Mouse (Mus musculus) neural tube, embryonic 13.5 days (tissue): ENCODE measurements around the gene Vmn1r15. TPM values are rescaled to one million over a fixed set of nuclear protein-coding genes. Genes with fewer than 3 reads are reported as not detected.

ENCODE experiments used
- ATAC-seq: fragments of 200-750 bp; cut with Nextera tagmentation; 2 replicates; pipeline ENCODE4 v1.8.0; 2017; ENCODE audit warnings: low read depth, mild to moderate bottlenecking, moderate TSS enrichment, moderate library complexity
- H3K27ac ChIP-seq: fragments of 300-500 bp; sonication (generic); replicated peaks from 2 replicates; pipeline ENCODE4 v1.5.1; 2015; ENCODE audit warnings: moderate library complexity, mild to moderate bottlenecking, inconsistent platforms
- H3K27me3 ChIP-seq: fragments of 300-500 bp; sonication (generic); 2 replicates; pipeline ENCODE4 v1.6.1; 2015; ENCODE audit warnings: mild to moderate bottlenecking, inconsistent platforms
- H3K36me3 ChIP-seq: fragments of 300-500 bp; sonication (generic); 2 replicates; pipeline ENCODE4 v1.6.1; 2015; ENCODE audit warnings: mild to moderate bottlenecking, inconsistent platforms
- H3K4me1 ChIP-seq: fragments of 300-500 bp; sonication (generic); replicated peaks from 2 replicates; pipeline ENCODE4 v1.6.1; 2015; ENCODE audit warnings: inconsistent platforms
- H3K4me2 ChIP-seq: fragments of 300-500 bp; sonication (generic); 2 replicates; pipeline ENCODE4 v1.6.1; 2015; ENCODE audit warnings: inconsistent platforms, mild to moderate bottlenecking, moderate library complexity
- H3K4me3 ChIP-seq: fragments of 300-500 bp; sonication (generic); 2 replicates; pipeline ENCODE4 v1.5.1; 2015; ENCODE audit warnings: mild to moderate bottlenecking, inconsistent platforms
- H3K9ac ChIP-seq: fragments of 300-500 bp; sonication (generic); 2 replicates; pipeline ENCODE4 v1.6.1; 2015; ENCODE audit warnings: moderate library complexity, mild to moderate bottlenecking, inconsistent platforms
- H3K9me3 ChIP-seq: fragments of 300-500 bp; sonication (generic); 2 replicates; pipeline ENCODE4 v1.6.1; 2016; ENCODE audit warnings: inconsistent platforms
- WGBS: fragments of 180-500 bp; shearing (Covaris S2); methylation state at CpG from one replicate; pipeline ENCODE4 v1.1.7; 2015; 5-methylcytosine and 5-hydroxymethylcytosine counted together
- polyA plus RNA-seq: library from polyadenylated mRNA; unstranded; fragments of >200 nt; fragmentation: Nextera tagmentation; extraction: Ambion mirVana; gene quantifications from 2 replicates; pipeline ENCODE4 v1.2.1, GENCODE M21; 2015

Gene Vmn1r15
- polyA plus RNA-seq, result not detected in 2 replicates

- H3K9me3 ChIP-seq, result no peaks in the 10 kb centered on the region
- no peak within 1 kb of the TSS for H3K27ac ChIP-seq
- H3K9ac ChIP-seq, result no peak within 1 kb of the TSS
- no peaks in the 10 kb centered on the region for H3K27me3 ChIP-seq
- ATAC-seq, result no peak
- no peaks in the 10 kb centered on the region for H3K4me1 ChIP-seq
- no peaks in the 10 kb centered on the region for H3K36me3 ChIP-seq
- H3K4me3 ChIP-seq, result no peak within 1 kb of the TSS
- WGBS, result 82% methylated on average over 1 of the region's 1 CpGs
- H3K4me2 ChIP-seq, result no peak within 1 kb of the TSS
These were observed at the start of gene Vmn1r15 for GRCm38 (mm10) chr6:57257652-57258051. Gene Vmn1r15, plus strand, starts transcription at chr6:57257952.

- H3K4me1 ChIP-seq, result no peaks in the 10 kb centered on the region
- 91% methylated on average over 3 of the region's 3 CpGs for WGBS
- no peaks in the 10 kb centered on the region for H3K36me3 ChIP-seq
- no peak within 1 kb of the TSS for H3K27ac ChIP-seq
- no peak for ATAC-seq
- H3K4me2 ChIP-seq, result no peak within 1 kb of the TSS
- no peak within 1 kb of the TSS for H3K9ac ChIP-seq
- no peaks in the 10 kb centered on the region for H3K9me3 ChIP-seq
- no peaks in the 10 kb centered on the region for H3K27me3 ChIP-seq
- H3K4me3 ChIP-seq, result no peak within 1 kb of the TSS
These were observed 26.4 kb upstream of the Vmn1r15 start, which contains the start of gene Vmn1r14 for GRCm38 (mm10) chr6:57231386-57231785. Gene Vmn1r14, plus strand, starts transcription at chr6:57231686.

GRCm38 (mm10) chr6:57260990-57261389 lies 3.2 kb downstream of the Vmn1r15 start:
- ATAC-seq, result no peak
- no peak overlapping the region for H3K27ac ChIP-seq
- H3K27me3 ChIP-seq, result no peaks in the 10 kb centered on the region
- no peak overlapping the region for H3K9ac ChIP-seq
- H3K4me3 ChIP-seq, result no peak overlapping the region
- H3K4me2 ChIP-seq, result no peak overlapping the region
- WGBS, result 85% methylated on average over 2 of the region's 2 CpGs
- no peaks in the 10 kb centered on the region for H3K36me3 ChIP-seq
- H3K9me3 ChIP-seq, result no peaks in the 10 kb centered on the region
- no peaks in the 10 kb centered on the region for H3K4me1 ChIP-seq

- Histone ChIP-seq H3K4me2 (no peak overlapping the region), H3K27me3 (no peaks in the 10 kb centered on the region), H3K9ac (no peak overlapping the region), H3K9me3 (no peaks in the 10 kb centered on the region), H3K27ac (no peak overlapping the region), H3K36me3 (no peaks in the 10 kb centered on the region), H3K4me1 (no peaks in the 10 kb centered on the region), H3K4me3 (no peak overlapping the region)
- no peak for ATAC-seq
- WGBS, result 77% methylated on average over 3 of the region's 3 CpGs
These were observed 14.1 kb downstream of the Vmn1r15 start for GRCm38 (mm10) chr6:57271881-57272280.

- Histone ChIP-seq H3K36me3 (no peaks in the 10 kb centered on the region), H3K27ac (no peak overlapping the region), H3K9me3 (no peaks in the 10 kb centered on the region), H3K4me1 (no peaks in the 10 kb centered on the region), H3K4me3 (no peak overlapping the region), H3K4me2 (no peak overlapping the region), H3K9ac (no peak overlapping the region), H3K27me3 (no peaks in the 10 kb centered on the region)
- ATAC-seq, result no peak
These were observed 14.8 kb downstream of the Vmn1r15 start for GRCm38 (mm10) chr6:57272517-57272916.

GRCm38 (mm10) chr6:57278952-57279351 lies 21.2 kb downstream of the Vmn1r15 start:
- H3K4me3 ChIP-seq, result no peak overlapping the region
- no peaks in the 10 kb centered on the region for H3K9me3 ChIP-seq
- no peak overlapping the region for H3K9ac ChIP-seq
- H3K4me1 ChIP-seq, result no peaks in the 10 kb centered on the region
- H3K36me3 ChIP-seq, result no peaks in the 10 kb centered on the region
- H3K27ac ChIP-seq, result no peak overlapping the region
- no peak overlapping the region for H3K4me2 ChIP-seq
- no peak for ATAC-seq
- H3K27me3 ChIP-seq, result no peaks in the 10 kb centered on the region

Other genes with a start within 250 kb of the Vmn1r15 start
- not detected in 2 replicates for gene Vmn1r7, start 232.6 kb upstream of the Vmn1r15 start, polyA plus RNA-seq
- not detected in 2 replicates for gene Vmn1r8, start 225.7 kb upstream of the Vmn1r15 start, polyA plus RNA-seq
- not detected in 2 replicates for gene Vmn1r9, start 191.2 kb upstream of the Vmn1r15 start, polyA plus RNA-seq
- gene Vmn1r10, start 148.5 kb upstream of the Vmn1r15 start, polyA plus RNA-seq, result not detected in 2 replicates
- not detected in 2 replicates for gene Vmn1r11, start 124.5 kb upstream of the Vmn1r15 start, polyA plus RNA-seq
- not detected in 2 replicates for gene Vmn1r12, start 101.0 kb upstream of the Vmn1r15 start, polyA plus RNA-seq
- not detected in 2 replicates for gene Vmn1r13, start 54.7 kb upstream of the Vmn1r15 start, polyA plus RNA-seq
- gene Vmn1r14, start 26.3 kb upstream of the Vmn1r15 start, polyA plus RNA-seq, result not detected in 2 replicates
- gene Vmn1r16, start 71.5 kb downstream of the Vmn1r15 start, polyA plus RNA-seq, result not detected in 2 replicates
- gene Vmn1r17, start 105.8 kb downstream of the Vmn1r15 start, polyA plus RNA-seq, result not detected in 2 replicates
- gene Vmn1r18, start 137.8 kb downstream of the Vmn1r15 start, polyA plus RNA-seq, result not detected in 2 replicates
- not detected in 2 replicates for gene Vmn1r19, start 145.8 kb downstream of the Vmn1r15 start, polyA plus RNA-seq
- gene Vmn1r20, start 171.0 kb downstream of the Vmn1r15 start, polyA plus RNA-seq, result not detected in 2 replicates